24 mouse cellular contexts compared by ENCODE assay signal in genomic region chr2:143882002-143882401, GRCm38 (mm10). TPM values are rescaled to one million over a fixed set of nuclear protein-coding genes. Genes with fewer than 3 reads are reported as not detected.
DNase-seq lines count a peak whose midpoint lies in the region; ATAC-seq lines count a peak whose summit lies in the region.
"Had no signal": no experiment of that assay in that cellular context is flagged by ENCODE, and none has a peak within 500 bp of the region (broad histone marks: within the 10 kb centered on the region; RNA-seq: fewer than 3 reads in every experiment).

No protein-coding gene starts in this region.

- no peaks in the 10 kb centered on the region for H3K27me3 ChIP-seq in midbrain, embryonic 10.5 days (ENCODE audit: low read depth, poor library complexity, severe bottlenecking)
- no peaks in the 10 kb centered on the region for H3K27me3 ChIP-seq in forebrain, embryonic 12.5 days
- H3K27me3 ChIP-seq: heart, embryonic 12.5 days; hindbrain, embryonic 13.5 days; midbrain, embryonic 15.5 days had no signal

- H3K27ac ChIP-seq in midbrain, embryonic 10.5 days (replicated peaks) = no peak overlapping the region
- H3K27ac ChIP-seq in forebrain, embryonic 12.5 days = no peak overlapping the region
- H3K27ac ChIP-seq: embryonic facial prominence, embryonic 10.5 days; gastrocnemius, adult 2 months; hindbrain, embryonic 13.5 days; limb, embryonic 10.5 days; midbrain, embryonic 15.5 days had no signal

- H3K9ac ChIP-seq in forebrain, embryonic 12.5 days = no peak overlapping the region
- H3K9ac ChIP-seq: heart, embryonic 12.5 days; hindbrain, embryonic 13.5 days; midbrain, embryonic 15.5 days had no signal

- no peaks in the 10 kb centered on the region for H3K4me1 ChIP-seq in midbrain, embryonic 10.5 days
- no peaks in the 10 kb centered on the region for H3K4me1 ChIP-seq in forebrain, embryonic 12.5 days
- H3K4me1 ChIP-seq: embryonic facial prominence, embryonic 10.5 days; hindbrain, embryonic 13.5 days; limb, embryonic 10.5 days; midbrain, embryonic 15.5 days had no signal

- ATAC-seq in forebrain, embryonic 12.5 days (ENCODE audit: low FRiP score) = no peak
- ATAC-seq: midbrain, embryonic 15.5 days had no signal

- no peak overlapping the region for H3K4me3 ChIP-seq in midbrain, embryonic 10.5 days
- no peak overlapping the region for H3K4me3 ChIP-seq in forebrain, embryonic 12.5 days (replicated peaks)
- H3K4me3 ChIP-seq: embryonic facial prominence, embryonic 10.5 days; gastrocnemius, adult 2 months; heart, embryonic 12.5 days; hindbrain, embryonic 13.5 days; limb, embryonic 10.5 days; midbrain, embryonic 15.5 days; myocyte had no signal

- H3K4me2 ChIP-seq in forebrain, embryonic 12.5 days = no peak overlapping the region
- H3K4me2 ChIP-seq: heart, embryonic 12.5 days; hindbrain, embryonic 13.5 days; midbrain, embryonic 15.5 days had no signal

- peak; percentile 50 to 71 for DNase-seq in layer of hippocampus, adult 18-20 months (ENCODE audit: low spot score in 2 of 2)
- DNase-seq in layer of hippocampus, adult 9-10 months (ENCODE audit: low spot score) = no peak
- DNase-seq in frontal cortex, postnatal 10 days (ENCODE audit: low spot score in 2 of 2) = peak; percentile 14 to 16
- peak; percentile 65 for DNase-seq in layer of hippocampus, adult 9-11 months
- DNase-seq in right cerebral cortex, postnatal 10 days (ENCODE audit: low spot score in 2 of 2) = peak; percentile 64 to 81
- no peak for DNase-seq in midbrain, embryonic 10.5 days (ENCODE audit: low spot score)
- DNase-seq: adrenal gland, postnatal 10 days; gastrocnemius, adult 2 months; heart, postnatal 14 days; kidney, adult 9 months; kidney, postnatal 36 days; lung, adult 18-20 months; lung, postnatal 14 days; spleen, adult 18-20 months; thymus, adult 18-20 months; thymus, postnatal 4 days had no signal

- H3K9me3 ChIP-seq in midbrain, embryonic 10.5 days (replicated peaks) = no peaks in the 10 kb centered on the region
- H3K9me3 ChIP-seq in forebrain, embryonic 12.5 days = no peaks in the 10 kb centered on the region
- H3K9me3 ChIP-seq: embryonic facial prominence, embryonic 10.5 days; heart, embryonic 12.5 days; hindbrain, embryonic 13.5 days; limb, embryonic 10.5 days; midbrain, embryonic 15.5 days had no signal

- WGBS in midbrain, embryonic 10.5 days = 95% methylated on average over 4 of the region's 4 CpGs
- WGBS in forebrain, embryonic 12.5 days = 96% methylated on average over 4 of the region's 4 CpGs

- H3K36me3 ChIP-seq in midbrain, embryonic 10.5 days = no peaks in the 10 kb centered on the region
- H3K36me3 ChIP-seq in forebrain, embryonic 12.5 days (replicated peaks) = no peaks in the 10 kb centered on the region
- H3K36me3 ChIP-seq: embryonic facial prominence, embryonic 10.5 days; heart, embryonic 12.5 days; hindbrain, embryonic 13.5 days; limb, embryonic 10.5 days; midbrain, embryonic 15.5 days had no signal

RNA-seq across cellular contexts. Expression of gene Bfsp1, which starts 19.0 kb away (rescaled TPM):
- total RNA-seq in layer of hippocampus, adult 18-20 months (2021) = 1 to 10 TPM; 1.1 to 1.5 TPM
- 1.7 and 2.2 TPM in 2 replicates for polyA plus RNA-seq in midbrain, embryonic 10.5 days (2016; fragmentation: Nextera tagmentation; extraction: Ambion mirVana)
- 1.1 and 1.2 TPM in 2 replicates for polyA plus RNA-seq in forebrain, embryonic 12.5 days (2016; fragmentation: Nextera tagmentation; extraction: Ambion mirVana)
- total RNA-seq: common myeloid progenitor, adult 5-6 weeks had no signal

RNA-seq across cellular contexts. Expression of gene Dstn, which starts 33.1 kb away (rescaled TPM):
- 100 to 1,000 TPM; 183 to 197 TPM for total RNA-seq in layer of hippocampus, adult 18-20 months (2021)
- polyA plus RNA-seq in midbrain, embryonic 10.5 days (2016; fragmentation: Nextera tagmentation; extraction: Ambion mirVana) = 314 and 333 TPM in 2 replicates
- polyA plus RNA-seq in forebrain, embryonic 12.5 days (2016; fragmentation: Nextera tagmentation; extraction: Ambion mirVana) = 366 and 389 TPM in 2 replicates

Comparison
In these comparisons a context has a peak if more than half of its experiments do, and no peak if none do; other contexts are left out.
1. DNase-seq: peak in layer of hippocampus, adult 18-20 months (2 of 2), frontal cortex, postnatal 10 days (2 of 2), layer of hippocampus, adult 9-11 months (single experiment) and right cerebral cortex, postnatal 10 days (2 of 2); none in layer of hippocampus, adult 9-10 months (single experiment) and midbrain, embryonic 10.5 days (single experiment).